Mouse (Mus musculus) ES-Bruce4 (cell line): ENCODE measurements around the gene Hectd1.

Experiments used
- CTCF ChIP-seq: IDR thresholded peaks from one replicate; pipeline ENCODE4 v1.8.1; 2011; ENCODE audit warnings: low read depth, low read length
- POLR2A ChIP-seq: IDR thresholded peaks from one replicate; pipeline ENCODE4 v1.8.1; 2011; ENCODE audit warnings: low read length; ENCODE audit not compliant: insufficient read depth

DNA sequence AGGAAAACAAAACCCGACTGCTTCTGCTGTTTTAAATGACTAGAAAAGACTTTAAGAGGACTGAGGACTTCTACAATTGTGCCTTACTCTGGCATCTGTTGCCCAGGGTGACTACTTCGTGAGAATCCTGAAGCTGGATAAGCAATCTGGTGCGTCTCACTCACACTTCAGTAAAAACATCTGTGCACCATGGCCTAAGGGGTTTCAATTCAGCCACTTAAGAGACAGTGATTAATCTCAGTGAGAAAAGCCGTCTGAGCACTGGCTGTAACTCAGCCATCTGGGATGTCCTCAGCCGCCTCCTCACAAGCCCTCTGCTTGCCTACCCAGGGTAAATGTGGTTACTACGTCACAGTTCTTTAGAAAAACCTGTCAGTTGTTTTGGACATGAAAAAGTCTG is 84.4 kb downstream of the Hectd1 start:
- no peak for TF ChIP-seq CTCF
- TF ChIP-seq POLR2A = no peak
